Mouse (Mus musculus) C2C12 (cell line): ENCODE data around the gene C1qtnf1.

Experiments
- CTCF ChIP-seq: IDR thresholded peaks from one replicate; pipeline ENCODE4 v1.5.1; 2011; ENCODE audit not compliant: control insufficient read depth, insufficient read depth, insufficient read length
- MYOG ChIP-seq: IDR thresholded peaks from one replicate; pipeline ENCODE4 v1.6.1; 2011; ENCODE audit not compliant: control insufficient read depth, insufficient read length; ENCODE audit errors: extremely low read depth

DNA sequence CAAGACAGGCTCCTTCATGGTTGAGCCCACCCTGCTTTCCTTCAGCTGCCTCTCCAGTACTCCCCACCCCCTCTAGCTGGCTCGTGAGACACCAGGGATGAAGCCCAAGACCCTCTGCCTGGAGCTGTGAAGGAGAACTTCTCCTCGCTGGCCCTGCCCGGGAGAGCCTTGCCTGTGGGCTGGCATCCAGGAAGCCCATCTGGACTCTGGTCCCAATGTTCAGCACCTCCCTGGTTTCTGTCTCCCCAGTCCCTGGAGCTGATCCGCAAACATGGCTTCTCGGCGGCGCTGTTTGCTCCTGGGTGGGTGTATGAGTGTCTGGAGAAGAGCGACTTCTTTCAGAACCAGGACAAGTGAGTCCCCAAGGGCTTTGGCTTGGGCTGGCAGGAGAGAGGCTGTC is 56.2 kb downstream of the C1qtnf1 start:
- TF ChIP-seq CTCF = no peak
- no peak for TF ChIP-seq MYOG
